Mouse (Mus musculus): ENCODE data around the gene Slc9a8. TPM values are rescaled to one million over a fixed set of nuclear protein-coding genes. Genes with fewer than 3 reads are reported as not detected.

Gene Slc9a8
- polyA plus RNA-seq, 1 experiment from 2014 or later = 27.5 TPM

GRCm38 (mm10) chr2:167456361-167457020 is 35.0 kb downstream of the Slc9a8 start:
- WGBS = 95% methylated on average over 5 of the region's 5 CpGs
- H3K27ac ChIP-seq (replicated peaks) = no peak overlapping the region
- H3K4me1 ChIP-seq = no peaks in the 10 kb centered on the region

GRCm38 (mm10) chr2:167457213-167457612 is 35.7 kb downstream of the Slc9a8 start:
- peaks cover 94% of the 10 kb centered on the region for H3K36me3 ChIP-seq

More at GRCm38 (mm10) chr2:167456361-167457020, 35.0 kb downstream of the Slc9a8 start:
- H3K9me3 ChIP-seq = no peaks in the 10 kb centered on the region
- ATAC-seq (ENCODE audit: low FRiP score, low read depth) = no peak
- peaks cover 90% of the 10 kb centered on the region for H3K36me3 ChIP-seq
- H3K4me2 ChIP-seq (replicated peaks) = no peak overlapping the region
- no peaks in the 10 kb centered on the region for H3K27me3 ChIP-seq
- no peak overlapping the region for H3K4me3 ChIP-seq
- no peak overlapping the region for H3K9ac ChIP-seq (replicated peaks)

GRCm38 (mm10) chr2:167458548-167458947 is 37.0 kb downstream of the Slc9a8 start:
- no peaks in the 10 kb centered on the region for H3K9me3 ChIP-seq
- H3K27ac ChIP-seq (replicated peaks) = no peak overlapping the region
- no peaks in the 10 kb centered on the region for H3K27me3 ChIP-seq
- H3K4me1 ChIP-seq = no peaks in the 10 kb centered on the region
- no peak overlapping the region for H3K4me2 ChIP-seq (replicated peaks)
- H3K36me3 ChIP-seq = peaks cover 84% of the 10 kb centered on the region
- no peak overlapping the region for H3K9ac ChIP-seq (replicated peaks)
- no peak for ATAC-seq (ENCODE audit: low FRiP score, low read depth)
- H3K4me3 ChIP-seq = no peak overlapping the region
- WGBS = 93% methylated on average over 3 of the region's 3 CpGs

More at GRCm38 (mm10) chr2:167457213-167457612, 35.7 kb downstream of the Slc9a8 start:
- H3K4me1 ChIP-seq = no peaks in the 10 kb centered on the region
- 91% methylated on average over 9 of the region's 9 CpGs for WGBS
- H3K27ac ChIP-seq (replicated peaks) = no peak overlapping the region
- no peak overlapping the region for H3K4me3 ChIP-seq
- H3K27me3 ChIP-seq = no peaks in the 10 kb centered on the region
- H3K9ac ChIP-seq (replicated peaks) = no peak overlapping the region
- no peak for ATAC-seq (ENCODE audit: low FRiP score, low read depth)
- H3K9me3 ChIP-seq = no peaks in the 10 kb centered on the region
- H3K4me2 ChIP-seq (replicated peaks) = no peak overlapping the region

GRCm38 (mm10) chr2:167459071-167459865 is 37.8 kb downstream of the Slc9a8 start:
- Histone ChIP-seq H3K27me3 (no peaks in the 10 kb centered on the region), H3K9me3 (no peaks in the 10 kb centered on the region), H3K4me2 (replicated peaks) (no peak overlapping the region), H3K4me3 (no peak overlapping the region), H3K27ac (replicated peaks) (no peak overlapping the region), H3K4me1 (no peaks in the 10 kb centered on the region), H3K9ac (replicated peaks) (no peak overlapping the region), H3K36me3 (peaks cover 77% of the 10 kb centered on the region)
- no peak for ATAC-seq (ENCODE audit: low FRiP score, low read depth)
- WGBS = 93% methylated on average over 6 of the region's 6 CpGs

- Histone ChIP-seq H3K4me3 (no peak overlapping the region), H3K27me3 (no peaks in the 10 kb centered on the region), H3K4me1 (no peaks in the 10 kb centered on the region), H3K9me3 (no peaks in the 10 kb centered on the region), H3K9ac (replicated peaks) (no peak overlapping the region), H3K4me2 (replicated peaks) (no peak overlapping the region), H3K27ac (replicated peaks) (no peak overlapping the region), H3K36me3 (peaks cover 67% of the 10 kb centered on the region)
- no peak for ATAC-seq (ENCODE audit: low FRiP score, low read depth)
- WGBS = 68% methylated on average over 6 of the region's 6 CpGs
Measured at GRCm38 (mm10) chr2:167462954-167463353, 41.4 kb downstream of the Slc9a8 start.

- no peaks in the 10 kb centered on the region for H3K9me3 ChIP-seq
- H3K4me3 ChIP-seq = no peak overlapping the region
- H3K4me2 ChIP-seq (replicated peaks) = no peak overlapping the region
- ATAC-seq (ENCODE audit: low FRiP score, low read depth) = no peak
- H3K4me1 ChIP-seq = no peaks in the 10 kb centered on the region
- 92% methylated on average over 5 of the region's 5 CpGs for WGBS
- no peak overlapping the region for H3K9ac ChIP-seq (replicated peaks)
- no peak overlapping the region for H3K27ac ChIP-seq (replicated peaks)
- H3K27me3 ChIP-seq = no peaks in the 10 kb centered on the region
- H3K36me3 ChIP-seq = peaks cover 65% of the 10 kb centered on the region
Measured at GRCm38 (mm10) chr2:167463802-167464201, 42.3 kb downstream of the Slc9a8 start.

- WGBS = 94% methylated on average over 3 of the region's 3 CpGs
- Histone ChIP-seq H3K9ac (replicated peaks) (no peak overlapping the region), H3K36me3 (peaks cover 64% of the 10 kb centered on the region), H3K4me2 (replicated peaks) (no peak overlapping the region), H3K27ac (replicated peaks) (no peak overlapping the region), H3K9me3 (no peaks in the 10 kb centered on the region), H3K27me3 (no peaks in the 10 kb centered on the region), H3K4me3 (no peak overlapping the region), H3K4me1 (no peaks in the 10 kb centered on the region)
- ATAC-seq (ENCODE audit: low FRiP score, low read depth) = no peak
Measured at GRCm38 (mm10) chr2:167465951-167466350, 44.4 kb downstream of the Slc9a8 start.

- H3K36me3 ChIP-seq = peaks cover 64% of the 10 kb centered on the region
- no peak overlapping the region for H3K9ac ChIP-seq (replicated peaks)
- H3K4me3 ChIP-seq = no peak overlapping the region
- H3K27me3 ChIP-seq = no peaks in the 10 kb centered on the region
- 90% methylated on average over 5 of the region's 5 CpGs for WGBS
- H3K9me3 ChIP-seq = no peaks in the 10 kb centered on the region
- no peaks in the 10 kb centered on the region for H3K4me1 ChIP-seq
- H3K4me2 ChIP-seq (replicated peaks) = no peak overlapping the region
- ATAC-seq (ENCODE audit: low FRiP score, low read depth) = no peak
- H3K27ac ChIP-seq (replicated peaks) = no peak overlapping the region
Measured at GRCm38 (mm10) chr2:167467214-167467613, 45.7 kb downstream of the Slc9a8 start.

- Histone ChIP-seq H3K9me3 (no peaks in the 10 kb centered on the region), H3K4me1 (no peaks in the 10 kb centered on the region), H3K4me3 (no peak overlapping the region), H3K27ac (replicated peaks) (0 out of 2 replicates have a peak overlapping the region, but pooled peaks have one; percentile 0), H3K9ac (replicated peaks) (no peak overlapping the region), H3K36me3 (peaks cover 75% of the 10 kb centered on the region), H3K27me3 (no peaks in the 10 kb centered on the region), H3K4me2 (replicated peaks) (no peak overlapping the region)
- WGBS = 84% methylated on average over 6 of the region's 6 CpGs
- no peak for ATAC-seq (ENCODE audit: low FRiP score, low read depth)
Measured at GRCm38 (mm10) chr2:167468444-167468843, 46.9 kb downstream of the Slc9a8 start.

GRCm38 (mm10) chr2:167470611-167471010 is 49.1 kb downstream of the Slc9a8 start:
- no peaks in the 10 kb centered on the region for H3K27me3 ChIP-seq
- no peak overlapping the region for H3K27ac ChIP-seq (replicated peaks)
- H3K36me3 ChIP-seq = peaks cover 92% of the 10 kb centered on the region
- ATAC-seq (ENCODE audit: low FRiP score, low read depth) = no peak
- H3K9ac ChIP-seq (replicated peaks) = no peak overlapping the region
- no peak overlapping the region for H3K4me2 ChIP-seq (replicated peaks)
- 90% methylated on average over 3 of the region's 3 CpGs for WGBS
- H3K4me3 ChIP-seq = no peak overlapping the region
- no peaks in the 10 kb centered on the region for H3K4me1 ChIP-seq
- H3K9me3 ChIP-seq = no peaks in the 10 kb centered on the region

GRCm38 (mm10) chr2:167471585-167471984 is 50.1 kb downstream of the Slc9a8 start:
- Histone ChIP-seq H3K9me3 (no peaks in the 10 kb centered on the region), H3K4me3 (no peak overlapping the region), H3K4me2 (replicated peaks) (no peak overlapping the region), H3K36me3 (peaks cover 85% of the 10 kb centered on the region), H3K9ac (replicated peaks) (no peak overlapping the region), H3K27ac (replicated peaks) (no peak overlapping the region), H3K4me1 (peaks cover 10% of the 10 kb centered on the region), H3K27me3 (no peaks in the 10 kb centered on the region)
- 94% methylated on average over 6 of the region's 6 CpGs for WGBS
- no peak for ATAC-seq (ENCODE audit: low FRiP score, low read depth)

- WGBS = 93% methylated on average over 6 of the region's 6 CpGs
- Histone ChIP-seq H3K4me1 (peaks cover 14% of the 10 kb centered on the region), H3K4me3 (no peak overlapping the region), H3K4me2 (replicated peaks) (no peak overlapping the region), H3K27ac (replicated peaks) (no peak overlapping the region), H3K9ac (replicated peaks) (no peak overlapping the region), H3K9me3 (no peaks in the 10 kb centered on the region), H3K27me3 (no peaks in the 10 kb centered on the region), H3K36me3 (peaks cover 71% of the 10 kb centered on the region)
- no peak for ATAC-seq (ENCODE audit: low FRiP score, low read depth)
Measured at GRCm38 (mm10) chr2:167474218-167474617, 52.7 kb downstream of the Slc9a8 start.
